Mouse (Mus musculus) ES-E14 (cell line): ENCODE results near the gene Mafg. TPM values are rescaled to one million over a fixed set of nuclear protein-coding genes. Genes with fewer than 3 reads are reported as not detected.

Source experiments
- DNase-seq: peaks from one replicate; pipeline ENCODE4 v3.0.0-alpha.2; 2013; ENCODE audit warnings: low read depth, low spot score
- H3K27ac ChIP-seq: 2 replicates; pipeline ENCODE4 v1.5.1; 2012; ENCODE audit warnings: low read depth, mild to moderate bottlenecking, low read length, moderate library complexity, mixed read lengths; ENCODE audit not compliant: poor library complexity, insufficient read depth, severe bottlenecking
- H3K36me3 ChIP-seq: 2 replicates; pipeline ENCODE4 v1.6.1; 2012; ENCODE audit warnings: mild to moderate bottlenecking, low read length, moderate library complexity, mixed read lengths; ENCODE audit not compliant: control insufficient read depth, poor library complexity, insufficient read depth, severe bottlenecking
- H3K4me1 ChIP-seq, 2 experiments: fragments of 150-350 bp in 1 of 2; sonication (generic) in 1 of 2; 2 replicates each; pipeline ENCODE4 v1.6.1; 2012; ENCODE audit warnings: low read length in 2 of 2, mild to moderate bottlenecking in 1 of 2, mixed read lengths in 1 of 2; ENCODE audit not compliant: control insufficient read depth in 2 of 2, insufficient read depth in 2 of 2, poor library complexity in 1 of 2
- H3K4me3 ChIP-seq, 2 experiments: fragments of 150-350 bp in 1 of 2; sonication (generic) in 1 of 2; 2 replicates each; pipeline ENCODE4 v1.5.1; 2012; ENCODE audit warnings: low read length in 2 of 2, low read depth in 1 of 2, mild to moderate bottlenecking in 1 of 2, mixed read lengths in 1 of 2; ENCODE audit not compliant: insufficient read depth in 1 of 2, poor library complexity in 1 of 2, severe bottlenecking in 1 of 2
- H3K9ac ChIP-seq: 2 replicates; pipeline ENCODE4 v1.6.1; 2012; ENCODE audit warnings: low read depth, mild to moderate bottlenecking, low read length, mixed read lengths; ENCODE audit not compliant: poor library complexity, insufficient read depth, severe bottlenecking
- H3K9me3 ChIP-seq: fragments of 150-350 bp; sonication (generic); 2 replicates; pipeline ENCODE4 v1.6.1; 2012; ENCODE audit warnings: low read depth, mild to moderate bottlenecking, low read length; ENCODE audit not compliant: control insufficient read depth, insufficient read depth
- CHD2 ChIP-seq: IDR thresholded peaks from 2 replicates; pipeline ENCODE4 v1.6.1; 2014; ENCODE audit warnings: mild to moderate bottlenecking, low read depth, low read length, inconsistent platforms
- HCFC1 ChIP-seq: IDR thresholded peaks from 2 replicates; pipeline ENCODE4 v1.6.1; 2012; ENCODE audit warnings: low read length, inconsistent platforms, borderline replicate concordance; ENCODE audit not compliant: insufficient read depth
- MAFK ChIP-seq: IDR thresholded peaks from 2 replicates; pipeline ENCODE4 v1.6.1; 2014; ENCODE audit warnings: mild to moderate bottlenecking, low read depth, low read length, inconsistent platforms; ENCODE audit not compliant: insufficient read depth
- ZC3H11A ChIP-seq: IDR thresholded peaks from 2 replicates; pipeline ENCODE4 v1.6.1; 2012; ENCODE audit warnings: low read depth, mild to moderate bottlenecking, inconsistent platforms, low read length, borderline replicate concordance
- ZNF384 ChIP-seq: IDR thresholded peaks from 2 replicates; pipeline ENCODE4 v1.6.1; 2012; ENCODE audit warnings: low read depth, low read length, inconsistent platforms
- in situ Hi-C, 2 experiments: fragments of 600-800 bp; cut with MboI; formaldehyde crosslinking; loops; one replicate each; pipeline ENCODE4 v1.15.1; 2025; ENCODE audit warnings: low sequenced_read_pairs in 2 of 2, inconsistent platforms in 1 of 2; ENCODE audit not compliant: unreplicated experiment in 2 of 2
- total RNA-seq: library from RNA; depleted of rRNA; stranded (reverse); fragments of 300-350 nt; gene quantifications from 2 replicates; pipeline ENCODE4 v1.2.3, GENCODE M21; 2012

Mafg gene
- total RNA-seq, 1 experiment: 42.6 TPM

DNA sequence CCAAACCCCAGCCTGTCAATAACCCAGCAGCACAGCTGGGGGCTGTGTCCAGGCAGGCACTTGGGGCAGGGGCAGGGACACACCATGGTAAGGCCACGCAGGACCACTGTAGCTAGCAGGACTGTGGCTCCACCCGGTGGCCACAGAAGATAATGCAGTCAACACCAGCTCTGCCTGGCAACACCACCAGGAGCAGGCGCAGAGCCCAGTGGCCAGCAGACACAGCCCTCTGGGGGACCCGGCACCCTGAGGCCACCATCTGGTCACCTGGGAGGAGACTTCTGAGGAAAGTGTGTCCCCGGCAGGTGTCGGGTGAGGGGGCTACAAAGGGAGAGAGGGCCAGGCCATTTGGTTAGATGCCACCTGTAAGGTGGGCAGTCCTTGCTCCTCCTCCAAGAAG lies 20.6 kb downstream of the Mafg start:
- Histone ChIP-seq H3K27ac (no peak overlapping the region), H3K4me3 (peak overlapping the region in 1 of 2 experiments; percentile 9; a peak in 1 of 4 replicates), H3K9me3 (no peaks in the 10 kb centered on the region), H3K36me3 (peaks cover 38% of the 10 kb centered on the region), H3K4me1 (peaks cover 4 to 33% of the 10 kb centered on the region in 2 experiments; a peak in 3 of 4 replicates), H3K9ac (no peak overlapping the region)
- no peak for DNase-seq
- in situ Hi-C loops: no loop called here
- TF ChIP-seq ZC3H11A (peak; percentile 44; the same call in 1 of the 2 replicates), ZNF384 (no peak)

DNA sequence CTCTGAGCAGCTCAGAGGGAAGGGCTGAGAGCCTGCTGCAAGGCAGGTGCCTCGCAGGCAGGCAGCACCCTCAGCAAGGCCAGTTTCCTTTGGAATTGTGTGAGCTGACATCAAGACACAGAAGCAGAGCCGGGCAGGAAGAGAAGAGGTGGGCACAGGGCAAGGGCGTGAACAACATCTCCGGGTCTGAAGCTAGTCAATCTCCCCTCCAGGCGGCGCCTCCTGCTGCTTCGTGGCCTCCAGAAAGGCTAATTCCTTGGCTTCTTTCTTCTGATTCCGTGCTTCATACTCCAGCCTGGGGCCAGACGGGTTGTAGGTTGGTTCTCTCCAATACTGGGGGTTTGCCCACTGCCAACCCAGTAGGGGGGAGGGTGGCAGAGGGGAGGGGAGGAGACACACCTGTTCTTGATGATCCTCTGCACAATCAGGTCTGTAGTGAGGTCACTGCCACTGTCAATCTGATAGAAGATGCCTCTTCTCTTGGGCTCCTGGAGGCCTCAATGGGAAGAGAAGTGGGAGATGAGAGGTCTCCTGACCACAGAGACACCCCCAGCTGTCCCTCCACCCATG lies 22.8 kb downstream of the Mafg start:
- Histone ChIP-seq H3K27ac (no peak overlapping the region), H3K4me3 (no peak overlapping the region), H3K4me1 (peaks cover 0 to 28% of the 10 kb centered on the region in 2 experiments; a peak in 3 of 4 replicates), H3K9me3 (no peaks in the 10 kb centered on the region), H3K9ac (no peak overlapping the region), H3K36me3 (peaks cover 41% of the 10 kb centered on the region)
- in situ Hi-C loops: no loop called here
- DNase-seq: no peak
- no peak for TF ChIP-seq MAFK

DNA sequence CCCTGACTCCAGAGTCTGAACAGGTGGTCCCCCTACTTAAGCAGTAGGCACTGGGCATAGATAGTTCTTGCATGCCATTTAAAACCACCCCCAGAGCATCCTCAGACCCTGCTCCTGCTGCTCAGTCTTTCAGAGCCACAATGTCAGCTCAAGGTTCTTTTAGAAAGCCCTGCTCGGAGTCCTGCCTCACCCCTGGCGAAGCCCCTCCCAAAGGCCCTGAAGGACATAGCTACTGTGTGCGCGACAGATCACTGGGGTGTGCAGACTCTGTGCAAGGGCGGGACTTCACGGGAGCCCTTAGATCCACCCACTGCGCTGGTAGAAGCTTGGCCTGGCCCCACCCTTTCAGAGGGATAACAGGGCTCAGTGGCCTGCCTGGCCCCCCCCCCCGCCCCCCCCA lies 24.1 kb downstream of the Mafg start:
- H3K9me3 ChIP-seq: no peaks in the 10 kb centered on the region
- H3K36me3 ChIP-seq: peaks cover 41% of the 10 kb centered on the region
- H3K4me1 ChIP-seq: peaks cover 0 to 24% of the 10 kb centered on the region in 2 experiments; a peak in 3 of 4 replicates
- H3K27ac ChIP-seq: no peak overlapping the region
- in situ Hi-C loops: no loop called here
- no peak overlapping the region for H3K4me3 ChIP-seq
- H3K9ac ChIP-seq: no peak overlapping the region
- DNase-seq: no peak
- TF ChIP-seq ZNF384 (no peak), HCFC1 (no peak), MAFK (no peak), CHD2 (no peak), ZC3H11A (no peak)

DNA sequence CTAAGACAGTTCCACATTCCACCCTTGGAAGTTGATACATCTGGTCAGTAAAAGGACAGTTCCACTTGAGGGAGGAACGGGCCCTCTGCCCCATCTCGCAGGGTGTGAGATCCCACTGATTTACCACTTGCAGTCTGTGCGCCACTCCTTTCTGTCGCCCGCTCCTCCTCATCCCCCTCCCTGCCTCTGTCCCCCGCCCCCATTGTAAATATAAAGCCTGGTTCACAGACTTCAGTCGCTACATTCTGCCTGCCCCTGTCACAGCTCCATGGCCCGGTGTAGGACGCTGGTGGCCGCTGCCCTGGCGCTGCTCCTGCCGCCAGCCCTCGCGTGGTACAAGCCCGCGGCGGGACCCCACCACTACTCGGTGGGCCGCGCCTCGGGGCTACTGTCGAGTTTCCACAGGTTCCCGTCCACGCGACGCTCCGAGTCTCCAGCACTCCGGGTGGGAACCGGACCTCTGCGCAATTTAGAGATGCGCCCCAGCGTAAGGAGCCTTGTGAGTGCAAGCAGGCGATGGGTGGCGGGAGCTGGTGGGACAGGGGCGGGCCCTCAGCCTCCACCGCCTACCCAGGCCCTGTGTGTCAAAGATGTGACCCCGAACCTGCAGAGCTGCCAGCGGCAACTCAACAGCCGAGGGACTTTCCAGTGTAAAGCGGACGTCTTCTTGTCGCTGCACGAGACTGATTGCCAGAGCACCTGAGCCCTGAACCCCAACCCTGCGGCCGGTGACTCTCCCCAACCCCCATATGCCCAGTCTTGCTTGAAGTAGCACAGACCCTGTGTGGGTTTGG lies 25.0 kb downstream of the Mafg start, which contains the start of gene Npb:
Gene Npb, plus strand, starts transcription at position 237 of the 794 bp plus-strand sequence.
- DNase-seq: no peak

DNA sequence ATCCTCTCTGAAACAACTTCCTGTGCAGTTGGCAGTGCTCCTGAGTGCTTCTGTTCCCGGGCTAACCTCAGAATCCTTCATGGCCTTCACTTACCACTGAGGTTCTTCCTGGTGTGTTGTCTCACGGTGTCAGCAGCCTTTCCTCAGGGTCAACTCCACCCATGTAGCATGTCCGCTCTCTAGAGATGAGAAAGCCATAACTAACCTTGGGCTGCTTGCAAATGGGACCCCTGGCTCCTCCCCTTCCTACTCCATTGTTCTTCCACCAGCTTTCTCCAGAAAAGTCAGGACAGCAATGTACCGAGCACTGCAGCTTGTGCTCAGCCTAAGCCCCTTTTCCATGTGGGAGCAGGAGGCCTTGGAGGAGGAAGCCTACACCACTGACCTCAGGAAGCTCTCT lies 26.6 kb downstream of the Mafg start:
- Histone ChIP-seq H3K9ac (no peak overlapping the region), H3K36me3 (peaks cover 35% of the 10 kb centered on the region), H3K27ac (no peak overlapping the region), H3K4me3 (no peak overlapping the region), H3K4me1 (peaks cover 0 to 21% of the 10 kb centered on the region in 2 experiments; a peak in 3 of 4 replicates), H3K9me3 (no peaks in the 10 kb centered on the region)
- TF ChIP-seq ZNF384 (no peak), ZC3H11A (no peak), CHD2 (no peak), MAFK (no peak), HCFC1 (no peak)
- in situ Hi-C loops: no loop called here
- DNase-seq: no peak

More for the DNA sequence above, 25.0 kb downstream of the Mafg start, which contains the start of gene Npb:
- in situ Hi-C loops: no loop called here
- Histone ChIP-seq H3K9ac (peak within 1 kb of the TSS; percentile 54; the same call in 1 of the 2 replicates), H3K4me1 (peaks cover 0 to 21% of the 10 kb centered on the region in 2 experiments; a peak in 3 of 4 replicates), H3K27ac (no peak within 1 kb of the TSS), H3K36me3 (peaks cover 39% of the 10 kb centered on the region), H3K9me3 (no peaks in the 10 kb centered on the region), H3K4me3 (peak within 1 kb of the TSS; percentile 57 to 60)
- no peak for TF ChIP-seq ZC3H11A
